Mouse (Mus musculus): Measurements from ENCODE around the gene Ttll8.

The Ttll8 gene

GRCm38 (mm10) chr15:88859206-88859970 is 94.8 kb downstream of the Ttll8 start:
- DNase-seq, result peak in 1 of 2 experiments; percentile 34

- no peak for DNase-seq
Observed at GRCm38 (mm10) chr15:88858707-88859106, 95.5 kb downstream of the Ttll8 start.

GRCm38 (mm10) chr15:88858141-88858541 is 96.1 kb downstream of the Ttll8 start:
- DNase-seq, result peak; percentile 68 to 73

- DNase-seq, result no peak
Observed at GRCm38 (mm10) chr15:88857361-88857760, 96.9 kb downstream of the Ttll8 start.

- DNase-seq, result no peak
Observed at GRCm38 (mm10) chr15:88856613-88857012, 97.6 kb downstream of the Ttll8 start.

GRCm38 (mm10) chr15:88855896-88856417 is 98.3 kb downstream of the Ttll8 start:
- DNase-seq, result peak in 1 of 2 experiments; percentile 17

- DNase-seq, result peak in 1 of 2 experiments; percentile 16
Observed at GRCm38 (mm10) chr15:88854969-88855830, 99.0 kb downstream of the Ttll8 start.

- peak; percentile 61 to 62 for DNase-seq
Observed at GRCm38 (mm10) chr15:88854119-88854968, 99.9 kb downstream of the Ttll8 start.

GRCm38 (mm10) chr15:88853106-88853505 is 101.1 kb downstream of the Ttll8 start:
- DNase-seq, result peak in 1 of 2 experiments; percentile 16

GRCm38 (mm10) chr15:88851507-88852149 is 102.6 kb downstream of the Ttll8 start:
- peak in 1 of 2 experiments; percentile 40 for DNase-seq

- peak in 1 of 2 experiments; percentile 26 for DNase-seq
Observed at GRCm38 (mm10) chr15:88851076-88851475, 103.1 kb downstream of the Ttll8 start.

GRCm38 (mm10) chr15:88850146-88850826 is 103.9 kb downstream of the Ttll8 start:
- DNase-seq, result peak; percentile 89 to 92

- no peak for DNase-seq
Observed at GRCm38 (mm10) chr15:88849621-88850020, 104.6 kb downstream of the Ttll8 start.

GRCm38 (mm10) chr15:88848661-88849060 is 105.6 kb downstream of the Ttll8 start:
- DNase-seq, result no peak

GRCm38 (mm10) chr15:88844966-88845365 is 109.3 kb downstream of the Ttll8 start:
- peak in 1 of 2 experiments; percentile 39 for DNase-seq

GRCm38 (mm10) chr15:88843486-88844097 is 110.6 kb downstream of the Ttll8 start:
- DNase-seq, result peak in 1 of 2 experiments; percentile 16

- DNase-seq, result peak in 1 of 2 experiments; percentile 16
Observed at GRCm38 (mm10) chr15:88842300-88842673, 111.9 kb downstream of the Ttll8 start.

- peak; percentile 82 to 83 for DNase-seq
Observed at GRCm38 (mm10) chr15:88841580-88842299, 112.5 kb downstream of the Ttll8 start.

GRCm38 (mm10) chr15:88841160-88841559 is 113.1 kb downstream of the Ttll8 start:
- no peak for DNase-seq

Measured in cerebellum, adult 18-20 months (tissue).